Comparison of ENCODE assay signal across 24 mouse cellular contexts in the genomic region with DNA sequence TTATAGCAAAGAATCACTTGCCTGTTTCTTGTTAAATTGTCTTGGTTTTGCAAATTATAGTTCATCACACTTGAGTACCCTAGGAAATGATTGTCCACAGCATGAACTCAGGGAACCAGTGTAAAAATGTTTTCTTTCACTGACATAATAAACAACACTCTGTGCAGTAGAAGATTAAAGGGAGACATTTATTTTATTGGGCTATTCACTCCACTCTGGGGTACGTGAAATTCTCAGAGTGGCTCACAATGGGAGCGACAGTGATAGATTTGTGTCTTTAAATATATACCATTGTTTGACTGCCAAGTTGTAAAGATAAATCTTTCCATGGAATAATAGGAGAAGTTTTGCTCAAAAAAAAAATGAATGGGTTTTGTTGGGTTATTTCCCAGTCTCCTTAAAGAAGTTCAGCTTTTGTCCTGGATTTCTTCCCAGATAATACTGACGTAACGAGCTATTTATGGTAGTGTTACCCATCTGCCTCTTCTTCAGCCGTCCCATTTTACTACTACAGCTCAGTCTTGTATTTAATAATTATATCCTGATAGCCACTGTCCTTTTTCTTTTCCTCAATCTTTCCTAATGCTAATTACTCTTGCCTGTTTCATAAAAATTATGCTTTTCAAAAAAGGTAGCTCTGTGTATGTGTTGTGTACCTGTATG.
DNase-seq lines count a peak whose midpoint lies in the region; ATAC-seq and TF ChIP-seq lines count a peak whose summit lies in the region.
"Had no signal": no experiment of that assay in that cellular context is flagged by ENCODE, and none has a peak within 500 bp of the region (broad histone marks: within the 10 kb centered on the region; RNA-seq: fewer than 3 reads in every experiment).

No protein-coding gene starts in this region.

- H3K27me3 ChIP-seq in kidney, postnatal 0 days (ENCODE audit: insufficient read depth, low read length), result no peaks in the 10 kb centered on the region
- H3K27me3 ChIP-seq in intestine, embryonic 16.5 days (replicated peaks; ENCODE audit: control insufficient read depth, insufficient read depth, low read length), result no peaks in the 10 kb centered on the region
- H3K27me3 ChIP-seq: embryonic facial prominence, embryonic 13.5 days; forebrain, embryonic 12.5 days; limb, embryonic 15.5 days; lung, embryonic 15.5 days; midbrain, embryonic 15.5 days had no signal

- TF ChIP-seq CTCF in kidney, postnatal 0 days (IDR thresholded peaks at IDR 0.05; ENCODE audit: low read depth), result no peak

- H3K9ac ChIP-seq in kidney, postnatal 0 days (ENCODE audit: low read depth, low read length), result no peak overlapping the region
- no peak overlapping the region for H3K9ac ChIP-seq in intestine, embryonic 16.5 days (ENCODE audit: low read depth, low read length)
- H3K9ac ChIP-seq: embryonic facial prominence, embryonic 13.5 days; forebrain, embryonic 12.5 days; limb, embryonic 15.5 days; liver, embryonic 14.5 days; lung, embryonic 15.5 days; midbrain, embryonic 15.5 days had no signal

- H3K9me3 ChIP-seq in kidney, postnatal 0 days (replicated peaks; ENCODE audit: low read length), result no peaks in the 10 kb centered on the region
- no peaks in the 10 kb centered on the region for H3K9me3 ChIP-seq in intestine, embryonic 16.5 days (ENCODE audit: control insufficient read depth, low read length)
- H3K9me3 ChIP-seq: embryonic facial prominence, embryonic 13.5 days; forebrain, embryonic 12.5 days; limb, embryonic 15.5 days; lung, embryonic 15.5 days; midbrain, embryonic 15.5 days had no signal

- H3K4me3 ChIP-seq in kidney, postnatal 0 days (replicated peaks; ENCODE audit: low read depth, low read length), result no peak overlapping the region
- no peak overlapping the region for H3K4me3 ChIP-seq in intestine, embryonic 16.5 days (ENCODE audit: low read length)
- H3K4me3 ChIP-seq: embryonic facial prominence, embryonic 13.5 days; erythroblast, embryonic 14.5 days; forebrain, embryonic 12.5 days; limb, embryonic 15.5 days; lung, embryonic 15.5 days; midbrain, embryonic 15.5 days had no signal

- WGBS in kidney, postnatal 0 days, result 23% methylated on average over 5 of the region's 5 CpGs
- 43% methylated on average over 5 of the region's 5 CpGs for WGBS in intestine, embryonic 16.5 days

- no peak for ATAC-seq in kidney, postnatal 0 days (replicated peaks; ENCODE audit: low FRiP score, low read depth)
- no peak for ATAC-seq in intestine, embryonic 16.5 days
- ATAC-seq: hindbrain, postnatal 0 days; intestine, postnatal 0 days; midbrain, embryonic 15.5 days had no signal

- H3K36me3 ChIP-seq in kidney, postnatal 0 days (ENCODE audit: insufficient read depth, low read length), result no peaks in the 10 kb centered on the region
- H3K36me3 ChIP-seq in intestine, embryonic 16.5 days (ENCODE audit: control insufficient read depth, insufficient read depth, low read length), result no peaks in the 10 kb centered on the region
- H3K36me3 ChIP-seq: embryonic facial prominence, embryonic 13.5 days; forebrain, embryonic 12.5 days; limb, embryonic 15.5 days; lung, embryonic 15.5 days; midbrain, embryonic 15.5 days had no signal

- peak; percentile 16 for DNase-seq in embryo, embryonic 10 days (ENCODE audit: low spot score)
- no peak for DNase-seq in embryo, embryonic 9.5 days (ENCODE audit: extremely low spot score)
- DNase-seq in kidney, postnatal 0 days (ENCODE audit: low spot score), result peak; percentile 15
- DNase-seq in kidney, postnatal 25 days, result no peak
- DNase-seq in embryo, embryonic 11 days, result peak; percentile 13
- DNase-seq in telencephalon, adult 2 months (ENCODE audit: low read depth, low spot score), result peak; percentile 27
- DNase-seq: adrenal gland, postnatal 10 days; cerebellum, adult 8-10 months; gastrocnemius, postnatal 10 days; kidney, postnatal 14 days; lung, postnatal 4 days; retina, postnatal 1 day; thymus, postnatal 36 days had no signal

- H3K4me2 ChIP-seq in kidney, postnatal 0 days (ENCODE audit: low read length), result no peak overlapping the region
- H3K4me2 ChIP-seq in intestine, embryonic 16.5 days (ENCODE audit: low read depth, low read length), result no peak overlapping the region
- H3K4me2 ChIP-seq: embryonic facial prominence, embryonic 13.5 days; forebrain, embryonic 12.5 days; heart, embryonic 11.5 days; limb, embryonic 15.5 days; lung, embryonic 15.5 days; midbrain, embryonic 15.5 days had no signal

- H3K4me1 ChIP-seq in kidney, postnatal 0 days (replicated peaks; ENCODE audit: insufficient read depth, low read length), result no peaks in the 10 kb centered on the region
- H3K4me1 ChIP-seq in intestine, embryonic 16.5 days (ENCODE audit: control insufficient read depth, insufficient read depth, low read length), result no peaks in the 10 kb centered on the region
- H3K4me1 ChIP-seq: embryonic facial prominence, embryonic 13.5 days; forebrain, embryonic 12.5 days; limb, embryonic 15.5 days; lung, embryonic 15.5 days; midbrain, embryonic 15.5 days had no signal

- no peak overlapping the region for H3K27ac ChIP-seq in kidney, postnatal 0 days
- no peak overlapping the region for H3K27ac ChIP-seq in intestine, embryonic 16.5 days (ENCODE audit: low read length)
- H3K27ac ChIP-seq: embryonic facial prominence, embryonic 13.5 days; forebrain, embryonic 12.5 days; hindbrain, postnatal 0 days; limb, embryonic 15.5 days; liver, embryonic 14.5 days; lung, embryonic 15.5 days; midbrain, embryonic 15.5 days had no signal

Comparison
In these comparisons a context has a peak if more than half of its experiments do, and no peak if none do; other contexts are left out.
1. DNase-seq: peak in embryo, embryonic 10 days (single experiment), kidney, postnatal 0 days (single experiment), embryo, embryonic 11 days (single experiment) and telencephalon, adult 2 months (single experiment); none in embryo, embryonic 9.5 days (single experiment) and kidney, postnatal 25 days (0 of 2).